Mouse (Mus musculus) adipocyte (in vitro differentiated cells): ENCODE results near the gene Itpr2.

Experiments used
- DNase-seq: peaks from one replicate; pipeline ENCODE4 v3.0.0-alpha.2; 2016; ENCODE audit warnings: low spot score

Gene Itpr2

GRCm38 (mm10) chr6:146157983-146158535 lies 344.0 kb downstream of the Itpr2 start:
- DNase-seq: no peak

- no peak for DNase-seq
Observed at GRCm38 (mm10) chr6:146157099-146157498, 344.9 kb downstream of the Itpr2 start.

GRCm38 (mm10) chr6:146156536-146156935 lies 345.5 kb downstream of the Itpr2 start:
- DNase-seq: no peak

- no peak for DNase-seq
Observed at GRCm38 (mm10) chr6:146155156-146155734, 346.8 kb downstream of the Itpr2 start.

- DNase-seq: no peak
Observed at GRCm38 (mm10) chr6:146152843-146153242, 349.2 kb downstream of the Itpr2 start.

- DNase-seq: peak; percentile 8
Observed at GRCm38 (mm10) chr6:146140966-146141585, 360.9 kb downstream of the Itpr2 start.

GRCm38 (mm10) chr6:146140171-146140570 lies 361.9 kb downstream of the Itpr2 start:
- DNase-seq: no peak

- DNase-seq: no peak
Observed at GRCm38 (mm10) chr6:146136646-146137045, 365.4 kb downstream of the Itpr2 start.

- no peak for DNase-seq
Observed at GRCm38 (mm10) chr6:146136244-146136643, 365.8 kb downstream of the Itpr2 start.

GRCm38 (mm10) chr6:146135291-146135690 lies 366.7 kb downstream of the Itpr2 start:
- no peak for DNase-seq

- DNase-seq: no peak
Observed at GRCm38 (mm10) chr6:146133921-146134320, 368.1 kb downstream of the Itpr2 start.

- no peak for DNase-seq
Observed at GRCm38 (mm10) chr6:146129066-146129465, 373.0 kb downstream of the Itpr2 start.

GRCm38 (mm10) chr6:146126823-146127681 lies 375.0 kb downstream of the Itpr2 start:
- peak; percentile 50 for DNase-seq

GRCm38 (mm10) chr6:146125621-146126020 lies 376.4 kb downstream of the Itpr2 start:
- no peak for DNase-seq

- no peak for DNase-seq
Observed at GRCm38 (mm10) chr6:146124479-146124878, 377.5 kb downstream of the Itpr2 start.

GRCm38 (mm10) chr6:146123656-146124055 lies 378.4 kb downstream of the Itpr2 start:
- no peak for DNase-seq

- no peak for DNase-seq
Observed at GRCm38 (mm10) chr6:146120172-146120571, 381.9 kb downstream of the Itpr2 start.

- DNase-seq: no peak
Observed at GRCm38 (mm10) chr6:146114731-146115302, 387.2 kb downstream of the Itpr2 start.

- no peak for DNase-seq
Observed at GRCm38 (mm10) chr6:146114071-146114470, 388.0 kb downstream of the Itpr2 start.

- DNase-seq: no peak
Observed at GRCm38 (mm10) chr6:146113085-146113484, 388.9 kb downstream of the Itpr2 start.

- DNase-seq: no peak
Observed at GRCm38 (mm10) chr6:146112211-146112610, 389.8 kb downstream of the Itpr2 start.

GRCm38 (mm10) chr6:146111781-146112180 lies 390.2 kb downstream of the Itpr2 start:
- DNase-seq: no peak
